Mouse (Mus musculus): ENCODE measurements around the gene Rp9. TPM values are rescaled to one million over a fixed set of nuclear protein-coding genes. Genes with fewer than 3 reads are reported as not detected.

Rp9 gene
- polyA plus RNA-seq, 1 experiment, result 65.4 TPM

- no peak overlapping the region for H3K4me3 ChIP-seq (ENCODE audit: insufficient read depth, low read length)
- no peak overlapping the region for H3K27ac ChIP-seq (ENCODE audit: insufficient read depth, low read depth, low read length)
- TF ChIP-seq POLR2A (IDR thresholded peaks at IDR 0.05; ENCODE audit: borderline replicate concordance, low read depth, low read length) (no peak), CTCF (IDR thresholded peaks at IDR 0.05; ENCODE audit: low read depth, low read length) (no peak)
- no peaks in the 10 kb centered on the region for H3K4me1 ChIP-seq (ENCODE audit: control insufficient read depth, insufficient read depth, low read length)
Observed at GRCm38 (mm10) chr9:22443157-22443556, 26.4 kb downstream of the Rp9 start.

GRCm38 (mm10) chr9:22438826-22439225, 30.7 kb downstream of the Rp9 start:
- TF ChIP-seq CTCF (IDR thresholded peaks at IDR 0.05; ENCODE audit: low read depth, low read length) (no peak), POLR2A (IDR thresholded peaks at IDR 0.05; ENCODE audit: borderline replicate concordance, low read depth, low read length) (no peak)
- no peak overlapping the region for H3K27ac ChIP-seq (ENCODE audit: insufficient read depth, low read depth, low read length)
- no peak overlapping the region for H3K4me3 ChIP-seq (ENCODE audit: insufficient read depth, low read length)
- no peaks in the 10 kb centered on the region for H3K4me1 ChIP-seq (ENCODE audit: control insufficient read depth, insufficient read depth, low read length)

GRCm38 (mm10) chr9:22434101-22434500, 35.4 kb downstream of the Rp9 start:
- Histone ChIP-seq H3K4me3 (ENCODE audit: insufficient read depth, low read length) (no peak overlapping the region), H3K27ac (ENCODE audit: insufficient read depth, low read depth, low read length) (no peak overlapping the region), H3K4me1 (ENCODE audit: control insufficient read depth, insufficient read depth, low read length) (no peaks in the 10 kb centered on the region; the same call in 1 of the 2 replicates)
- TF ChIP-seq POLR2A (IDR thresholded peaks at IDR 0.05; ENCODE audit: borderline replicate concordance, low read depth, low read length) (no peak), CTCF (IDR thresholded peaks at IDR 0.05; ENCODE audit: low read depth, low read length) (no peak)

- no peak overlapping the region for H3K27ac ChIP-seq (ENCODE audit: insufficient read depth, low read depth, low read length)
- no peaks in the 10 kb centered on the region; the same call in 1 of the 2 replicates for H3K4me1 ChIP-seq (ENCODE audit: control insufficient read depth, insufficient read depth, low read length)
- no peak overlapping the region for H3K4me3 ChIP-seq (ENCODE audit: insufficient read depth, low read length)
- TF ChIP-seq POLR2A (IDR thresholded peaks at IDR 0.05; ENCODE audit: borderline replicate concordance, low read depth, low read length), result no peak
- TF ChIP-seq CTCF (IDR thresholded peaks at IDR 0.05; ENCODE audit: low read depth, low read length), result no peak
Observed at GRCm38 (mm10) chr9:22433221-22433620, 36.3 kb downstream of the Rp9 start.

GRCm38 (mm10) chr9:22430315-22430840, 39.2 kb downstream of the Rp9 start:
- no peak overlapping the region for H3K27ac ChIP-seq (ENCODE audit: insufficient read depth, low read depth, low read length)
- TF ChIP-seq POLR2A (IDR thresholded peaks at IDR 0.05; ENCODE audit: borderline replicate concordance, low read depth, low read length) (no peak), CTCF (IDR thresholded peaks at IDR 0.05; ENCODE audit: low read depth, low read length) (no peak)

GRCm38 (mm10) chr9:22429533-22430241, 39.9 kb downstream of the Rp9 start:
- Histone ChIP-seq H3K4me3 (ENCODE audit: insufficient read depth, low read length) (no peak overlapping the region), H3K4me1 (ENCODE audit: control insufficient read depth, insufficient read depth, low read length) (no peaks in the 10 kb centered on the region; the same call in 1 of the 2 replicates), H3K27ac (ENCODE audit: insufficient read depth, low read depth, low read length) (no peak overlapping the region)
- TF ChIP-seq POLR2A (IDR thresholded peaks at IDR 0.05; ENCODE audit: borderline replicate concordance, low read depth, low read length) (no peak), CTCF (IDR thresholded peaks at IDR 0.05; ENCODE audit: low read depth, low read length) (no peak)

More at GRCm38 (mm10) chr9:22430315-22430840, 39.2 kb downstream of the Rp9 start:
- H3K4me3 ChIP-seq (ENCODE audit: insufficient read depth, low read length), result no peak overlapping the region
- no peaks in the 10 kb centered on the region; the same call in 1 of the 2 replicates for H3K4me1 ChIP-seq (ENCODE audit: control insufficient read depth, insufficient read depth, low read length)

- H3K4me1 ChIP-seq (ENCODE audit: control insufficient read depth, insufficient read depth, low read length), result no peaks in the 10 kb centered on the region; the same call in 1 of the 2 replicates
Observed at GRCm38 (mm10) chr9:22428666-22429410, 40.7 kb downstream of the Rp9 start.

GRCm38 (mm10) chr9:22428028-22428665, 41.4 kb downstream of the Rp9 start:
- H3K4me3 ChIP-seq (ENCODE audit: insufficient read depth, low read length), result no peak overlapping the region
- TF ChIP-seq CTCF (IDR thresholded peaks at IDR 0.05; ENCODE audit: low read depth, low read length) (no peak), POLR2A (IDR thresholded peaks at IDR 0.05; ENCODE audit: borderline replicate concordance, low read depth, low read length) (no peak)

More at GRCm38 (mm10) chr9:22428666-22429410, 40.7 kb downstream of the Rp9 start:
- Histone ChIP-seq H3K27ac (ENCODE audit: insufficient read depth, low read depth, low read length) (no peak overlapping the region), H3K4me3 (ENCODE audit: insufficient read depth, low read length) (no peak overlapping the region)
- TF ChIP-seq CTCF (IDR thresholded peaks at IDR 0.05; ENCODE audit: low read depth, low read length) (no peak), POLR2A (IDR thresholded peaks at IDR 0.05; ENCODE audit: borderline replicate concordance, low read depth, low read length) (no peak)

GRCm38 (mm10) chr9:22424719-22425118, 44.8 kb downstream of the Rp9 start:
- TF ChIP-seq CTCF (IDR thresholded peaks at IDR 0.05; ENCODE audit: low read depth, low read length) (no peak), POLR2A (IDR thresholded peaks at IDR 0.05; ENCODE audit: borderline replicate concordance, low read depth, low read length) (no peak)
- Histone ChIP-seq H3K4me1 (ENCODE audit: control insufficient read depth, insufficient read depth, low read length) (no peaks in the 10 kb centered on the region), H3K4me3 (ENCODE audit: insufficient read depth, low read length) (no peak overlapping the region), H3K27ac (ENCODE audit: insufficient read depth, low read depth, low read length) (no peak overlapping the region)

More at GRCm38 (mm10) chr9:22428028-22428665, 41.4 kb downstream of the Rp9 start:
- Histone ChIP-seq H3K4me1 (ENCODE audit: control insufficient read depth, insufficient read depth, low read length) (no peaks in the 10 kb centered on the region; the same call in 1 of the 2 replicates), H3K27ac (ENCODE audit: insufficient read depth, low read depth, low read length) (no peak overlapping the region)
